Mouse (Mus musculus) small intestine, adult 2 months (tissue): ENCODE measurements around the gene Zfp641.

ENCODE experiments used
- CTCF ChIP-seq: fragments of 200-500 bp; IDR thresholded peaks from 2 replicates; pipeline ENCODE4 v1.5.1; 2012; ENCODE audit warnings: low read depth, mild to moderate bottlenecking, control low read depth, inconsistent platforms, low read length, moderate library complexity, mixed read lengths; ENCODE audit not compliant: insufficient replicate concordance, insufficient read length; ENCODE audit errors: extremely low read depth
- POLR2A ChIP-seq: fragments of 200-500 bp; IDR thresholded peaks from 2 replicates; pipeline ENCODE4 v1.6.1; 2012; ENCODE audit warnings: low read depth, mild to moderate bottlenecking, control low read depth, inconsistent platforms, low read length, moderate library complexity

DNA sequence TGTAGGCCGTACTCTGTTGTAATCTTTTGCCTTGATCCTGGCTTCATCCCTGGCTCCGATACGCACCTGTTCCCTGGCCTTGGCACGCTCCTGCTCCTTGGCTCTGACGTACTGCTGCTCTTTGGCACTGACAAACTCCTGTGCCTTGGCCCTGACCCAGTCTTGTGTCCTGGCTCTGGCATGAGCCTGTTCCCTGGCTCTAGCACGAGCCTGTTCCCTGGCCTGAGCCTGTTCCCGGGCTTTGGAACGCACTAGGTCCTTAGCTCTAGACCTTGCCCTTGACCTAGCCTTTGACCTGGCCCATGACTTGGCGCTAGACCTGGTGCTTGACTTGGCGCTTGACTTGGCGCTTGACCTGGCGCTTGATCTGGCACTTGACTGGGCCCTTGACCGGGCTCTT lies 39.7 kb downstream of the Zfp641 start:
- TF ChIP-seq POLR2A = no peak
- no peak for TF ChIP-seq CTCF
